Mouse (Mus musculus) adrenal gland, postnatal 36 days (tissue): ENCODE results near the gene Trpm3. TPM values are rescaled to one million over a fixed set of nuclear protein-coding genes. Genes with fewer than 3 reads are reported as not detected.

ENCODE experiments used
- DNase-seq, 2 experiments: peaks; one replicate each; pipeline ENCODE4 v3.0.0; 2021; ENCODE audit warnings: mixed read lengths in 1 of 2
- long read RNA-seq, 2 experiments: library from polyadenylated mRNA; stranded (forward); transcript quantifications; one replicate each; pipeline ENCODE4 v2.0.0; 2021; ENCODE audit warnings: borderline sequencing depth in 2 of 2
- total RNA-seq, 2 experiments: library from RNA; stranded (reverse); gene quantifications; 2 replicates each; pipeline ENCODE4 v1.2.3; 2021

Gene Trpm3
- total RNA-seq: 1 to 10 TPM in 1 of 2 experiments, under 1 TPM in 1; 0.86 to 1.1 TPM
- long read RNA-seq, experiment 1, partial matches to known transcripts: 0 of 5 reads
- long read RNA-seq, experiment 1, other reads (novel, unspliced or antisense): 5 of 5 reads
- long read RNA-seq, experiment 2: 0 reads

GRCm38 (mm10) chr19:22138590-22139421, at the start of gene Trpm3:
Trpm3 (plus strand) TSS chr19:22139046.
- peak; percentile 52 to 60 for DNase-seq

- DNase-seq: no peak
These were observed 38.3 kb upstream of the Trpm3 start for GRCm38 (mm10) chr19:22100582-22100981.

GRCm38 (mm10) chr19:22103865-22104264, 35.0 kb upstream of the Trpm3 start:
- DNase-seq: no peak

GRCm38 (mm10) chr19:22104848-22105484, 33.9 kb upstream of the Trpm3 start:
- no peak for DNase-seq

- DNase-seq: no peak
These were observed 33.2 kb upstream of the Trpm3 start for GRCm38 (mm10) chr19:22105648-22106047.

GRCm38 (mm10) chr19:22108893-22109463, 29.9 kb upstream of the Trpm3 start:
- no peak for DNase-seq

- no peak for DNase-seq
These were observed 17.9 kb upstream of the Trpm3 start for GRCm38 (mm10) chr19:22120976-22121375.

GRCm38 (mm10) chr19:22121631-22122030, 17.2 kb upstream of the Trpm3 start:
- no peak for DNase-seq

- no peak for DNase-seq
These were observed 6.2 kb upstream of the Trpm3 start for GRCm38 (mm10) chr19:22132626-22133025.

- no peak for DNase-seq
These were observed 39.7 kb downstream of the Trpm3 start for GRCm38 (mm10) chr19:22178549-22178948.

GRCm38 (mm10) chr19:22179017-22179416, 40.2 kb downstream of the Trpm3 start:
- DNase-seq: no peak

GRCm38 (mm10) chr19:22180136-22180535, 41.3 kb downstream of the Trpm3 start:
- DNase-seq: no peak

GRCm38 (mm10) chr19:22189716-22190115, 50.9 kb downstream of the Trpm3 start:
- DNase-seq: no peak

- DNase-seq: no peak
These were observed 83.7 kb downstream of the Trpm3 start for GRCm38 (mm10) chr19:22222520-22222919.

- no peak for DNase-seq
These were observed 95.3 kb downstream of the Trpm3 start for GRCm38 (mm10) chr19:22234187-22234586.

GRCm38 (mm10) chr19:22249076-22249475, 110.2 kb downstream of the Trpm3 start:
- DNase-seq: no peak

- no peak for DNase-seq
These were observed 134.1 kb downstream of the Trpm3 start for GRCm38 (mm10) chr19:22272916-22273315.

GRCm38 (mm10) chr19:22284651-22285050, 145.8 kb downstream of the Trpm3 start:
- DNase-seq: no peak

GRCm38 (mm10) chr19:22292671-22293070, 153.8 kb downstream of the Trpm3 start:
- DNase-seq: no peak

- no peak for DNase-seq
These were observed 162.1 kb downstream of the Trpm3 start for GRCm38 (mm10) chr19:22300906-22301305.

GRCm38 (mm10) chr19:22303021-22303951, 164.4 kb downstream of the Trpm3 start:
- no peak for DNase-seq
